Mouse (Mus musculus) MEL (cell line): ENCODE measurements at regions not wholly inside any gene's neighbourhood (a gene's known extent, or its start where the extent isn't known, plus 50 kb on each side); places are given as distances from the start of the nearest gene placed in this dataset.

Source experiments
- DNase-seq: peaks from one replicate; pipeline ENCODE4 v3.0.0; 2011; ENCODE audit warnings: low read depth, low spot score
- H3K27ac ChIP-seq: 2 replicates; pipeline ENCODE4 v1.5.1; 2012; ENCODE audit warnings: low read depth, mild to moderate bottlenecking, control low read depth, low read length, moderate library complexity; ENCODE audit not compliant: control insufficient read depth
- H3K27me3 ChIP-seq, 2 experiments: fragments of 150-350 bp in 1 of 2; sonication (generic) in 1 of 2; 2 replicates each; pipeline ENCODE4 v1.6.1; 2012; ENCODE audit warnings: low read length in 2 of 2, mild to moderate bottlenecking in 2 of 2, improper control_type of control experiment in 1 of 2, moderate library complexity in 1 of 2; ENCODE audit not compliant: insufficient read depth in 2 of 2, control insufficient read depth in 1 of 2
- H3K36me3 ChIP-seq, 2 experiments: 2 replicates each; pipeline ENCODE4 v1.6.1; 2012 to 2014; ENCODE audit warnings: low read length in 2 of 2, improper control_type of control experiment in 1 of 2, inconsistent platforms in 1 of 2, mild to moderate bottlenecking in 1 of 2; ENCODE audit not compliant: insufficient read depth in 2 of 2, control insufficient read depth in 1 of 2
- H3K4me1 ChIP-seq, 2 experiments: fragments of 150-350 bp in 1 of 2; sonication (generic) in 1 of 2; 2 replicates each; pipeline ENCODE4 v1.6.1; 2012; ENCODE audit warnings: low read length in 2 of 2, improper control_type of control experiment in 1 of 2, mild to moderate bottlenecking in 1 of 2; ENCODE audit not compliant: insufficient read depth in 2 of 2, control insufficient read depth in 1 of 2
- H3K4me3 ChIP-seq, 2 experiments: fragments of 150-350 bp in 1 of 2; sonication (generic) in 1 of 2; 2 replicates each; pipeline ENCODE4 v1.5.1; 2012; ENCODE audit warnings: low read depth in 2 of 2, low read length in 2 of 2, mild to moderate bottlenecking in 2 of 2, moderate library complexity in 2 of 2, control low read depth in 1 of 2, improper control_type of control experiment in 1 of 2; ENCODE audit not compliant: control insufficient read depth in 1 of 2, insufficient read depth in 1 of 2
- H3K79me2 ChIP-seq: 2 replicates; pipeline ENCODE4 v1.6.1; 2012; ENCODE audit warnings: mild to moderate bottlenecking, low read length, moderate library complexity; ENCODE audit not compliant: control insufficient read depth, poor library complexity, insufficient read depth
- H3K9ac ChIP-seq: 2 replicates; pipeline ENCODE4 v1.6.1; 2012; ENCODE audit warnings: low read depth, mild to moderate bottlenecking, control low read depth, low read length, moderate library complexity; ENCODE audit not compliant: control insufficient read depth, poor library complexity, severe bottlenecking
- H3K9me3 ChIP-seq: fragments of 150-350 bp; sonication (generic); replicated peaks from 2 replicates; pipeline ENCODE4 v1.6.1; 2012; ENCODE audit warnings: mild to moderate bottlenecking, low read length, improper control_type of control experiment, moderate library complexity; ENCODE audit not compliant: insufficient read depth
- BHLHE40 ChIP-seq: IDR thresholded peaks from 2 replicates; pipeline ENCODE4 v1.6.1; 2012; ENCODE audit warnings: low read depth, mild to moderate bottlenecking, inconsistent platforms, low read length, improper control_type of control experiment, borderline replicate concordance
- CHD1 ChIP-seq: IDR thresholded peaks from 2 replicates; pipeline ENCODE4 v1.6.1; 2012; ENCODE audit warnings: low read depth, mild to moderate bottlenecking, inconsistent platforms, low read length, improper control_type of control experiment
- CHD2 ChIP-seq: IDR thresholded peaks from 2 replicates; pipeline ENCODE4 v1.6.1; 2011; ENCODE audit warnings: low read length, improper control_type of control experiment
- ELF1 ChIP-seq: IDR thresholded peaks from 2 replicates; pipeline ENCODE4 v1.6.1; 2014; ENCODE audit warnings: low read depth, mild to moderate bottlenecking, inconsistent platforms, low read length, improper control_type of control experiment, moderate library complexity
- EP300 ChIP-seq, 2 experiments: IDR thresholded peaks; 2 replicates each; pipeline ENCODE4 v1.6.1; 2011; ENCODE audit warnings: improper control_type of control experiment in 2 of 2, low read length in 2 of 2, low read depth in 1 of 2, mild to moderate bottlenecking in 1 of 2
- GABPA ChIP-seq: IDR thresholded peaks from 2 replicates; pipeline ENCODE4 v1.6.1; 2012; ENCODE audit warnings: low read depth, mild to moderate bottlenecking, inconsistent platforms, low read length, improper control_type of control experiment, moderate library complexity
- HCFC1 ChIP-seq: IDR thresholded peaks from 2 replicates; pipeline ENCODE4 v1.6.1; 2012; ENCODE audit warnings: low read depth, mild to moderate bottlenecking, inconsistent platforms, low read length, improper control_type of control experiment, moderate library complexity
- JUND ChIP-seq: IDR thresholded peaks from 2 replicates; pipeline ENCODE4 v1.6.1; 2011; ENCODE audit warnings: low read depth, mild to moderate bottlenecking, improper control_type of control experiment, low read length
- MAX ChIP-seq: IDR thresholded peaks from 2 replicates; pipeline ENCODE4 v1.6.1; 2011; ENCODE audit warnings: low read length, improper control_type of control experiment
- MAZ ChIP-seq: IDR thresholded peaks from 2 replicates; pipeline ENCODE4 v1.6.1; 2012; ENCODE audit warnings: low read depth, mild to moderate bottlenecking, inconsistent platforms, low read length, improper control_type of control experiment
- MYB ChIP-seq: IDR thresholded peaks from 2 replicates; pipeline ENCODE4 v1.6.1; 2011; ENCODE audit warnings: mild to moderate bottlenecking, low read depth, low read length, improper control_type of control experiment
- MYC ChIP-seq: IDR thresholded peaks from 2 replicates; pipeline ENCODE4 v1.6.1; 2011; ENCODE audit warnings: low read depth, mild to moderate bottlenecking, low read length, improper control_type of control experiment, moderate library complexity
- NRF1 ChIP-seq: IDR thresholded peaks from 2 replicates; pipeline ENCODE4 v1.6.1; 2014; ENCODE audit warnings: low read depth, mild to moderate bottlenecking, inconsistent platforms, low read length, improper control_type of control experiment, moderate library complexity; ENCODE audit not compliant: poor library complexity, insufficient read depth, severe bottlenecking
- POLR2AphosphoS2 ChIP-seq: IDR thresholded peaks from 2 replicates; pipeline ENCODE4 v1.6.1; 2011; ENCODE audit warnings: low read length, improper control_type of control experiment
- POLR2AphosphoS5 ChIP-seq: IDR thresholded peaks from 2 replicates; pipeline ENCODE4 v1.6.1; 2012; ENCODE audit warnings: low read depth, borderline replicate concordance, mild to moderate bottlenecking, inconsistent platforms, low read length, moderate library complexity, mixed read lengths
- SIN3A ChIP-seq: IDR thresholded peaks from 2 replicates; pipeline ENCODE4 v1.6.1; 2012; ENCODE audit warnings: low read length, improper control_type of control experiment, inconsistent platforms
- USF2 ChIP-seq, 2 experiments: IDR thresholded peaks; 2 replicates each; pipeline ENCODE4 v1.6.1; 2011 to 2012; ENCODE audit warnings: improper control_type of control experiment in 2 of 2, low read length in 2 of 2, borderline replicate concordance in 1 of 2, inconsistent platforms in 1 of 2, low read depth in 1 of 2, mild to moderate bottlenecking in 1 of 2; ENCODE audit not compliant: insufficient read depth in 1 of 2
- ZKSCAN1 ChIP-seq: IDR thresholded peaks from 2 replicates; pipeline ENCODE4 v1.6.1; 2012; ENCODE audit warnings: low read depth, mild to moderate bottlenecking, inconsistent platforms, low read length, improper control_type of control experiment, moderate library complexity

- Histone ChIP-seq H3K4me3 (no peak overlapping the region), H3K79me2 (no peaks in the 10 kb centered on the region), H3K27me3 (no peaks in the 10 kb centered on the region)
- TF ChIP-seq GABPA (no peak), MYB (no peak), MAX (no peak), POLR2AphosphoS5 (no peak), NRF1 (no peak), CHD1 (no peak), ELF1 (no peak), SIN3A (no peak), POLR2AphosphoS2 (no peak), HCFC1 (no peak), ZKSCAN1 (no peak), MAZ (no peak), USF2 (IDR thresholded peaks at IDR 0.05; ENCODE audit: borderline replicate concordance in 1 of 2, insufficient read depth in 1 of 2, low read depth in 1 of 2, low read length in 2 of 2) (no peak), MYC (no peak)
- TF ChIP-seq, all 39 proteins: peak for 0
- H3K9me3 ChIP-seq: no peaks in the 10 kb centered on the region
- no peaks in the 10 kb centered on the region for H3K4me1 ChIP-seq
- H3K27ac ChIP-seq: no peak overlapping the region
- H3K36me3 ChIP-seq: no peaks in the 10 kb centered on the region
- H3K9ac ChIP-seq: no peak overlapping the region
- DNase-seq: no peak
Measured at GRCm38 (mm10) chr17:79180277-79181130, 128.8 kb downstream of the Qpct start.

- Histone ChIP-seq H3K27ac (no peak overlapping the region), H3K36me3 (no peaks in the 10 kb centered on the region), H3K9me3 (no peaks in the 10 kb centered on the region), H3K79me2 (no peaks in the 10 kb centered on the region), H3K9ac (no peak overlapping the region), H3K4me3 (no peak overlapping the region), H3K27me3 (no peaks in the 10 kb centered on the region), H3K4me1 (no peaks in the 10 kb centered on the region)
- no peak for DNase-seq
- TF ChIP-seq EP300 (IDR thresholded peaks at IDR 0.05; ENCODE audit: low read depth in 1 of 2, low read length in 2 of 2) (no peak), ELF1 (no peak), BHLHE40 (no peak), ZKSCAN1 (no peak), SIN3A (no peak), JUND (no peak), CHD2 (no peak)
Measured at GRCm38 (mm10) chr17:79177259-79177658, 125.6 kb downstream of the Qpct start.
